Mouse (Mus musculus): ENCODE measurements around the gene Uchl4.
A peak's percentile ranks its signal among the peaks of the same experiment; 100 is the strongest.

Gene Uchl4

GRCm38 (mm10) chr9:64278665-64279310, 43.8 kb downstream of the Uchl4 start:
- no peak for DNase-seq

- DNase-seq = peak; percentile 97
These were observed 46.2 kb downstream of the Uchl4 start, which contains the start of gene Tipin for GRCm38 (mm10) chr9:64281105-64281780. Gene Tipin, plus strand, starts transcription at chr9:64281581.

GRCm38 (mm10) chr9:64281781-64282178, 46.8 kb downstream of the Uchl4 start:
- DNase-seq = no peak

- DNase-seq = no peak
These were observed 47.5 kb downstream of the Uchl4 start for GRCm38 (mm10) chr9:64282404-64282987.

Data from thymus, postnatal 25 days (tissue).